Mouse (Mus musculus): ENCODE measurements around the gene Gm17402.

DNA sequence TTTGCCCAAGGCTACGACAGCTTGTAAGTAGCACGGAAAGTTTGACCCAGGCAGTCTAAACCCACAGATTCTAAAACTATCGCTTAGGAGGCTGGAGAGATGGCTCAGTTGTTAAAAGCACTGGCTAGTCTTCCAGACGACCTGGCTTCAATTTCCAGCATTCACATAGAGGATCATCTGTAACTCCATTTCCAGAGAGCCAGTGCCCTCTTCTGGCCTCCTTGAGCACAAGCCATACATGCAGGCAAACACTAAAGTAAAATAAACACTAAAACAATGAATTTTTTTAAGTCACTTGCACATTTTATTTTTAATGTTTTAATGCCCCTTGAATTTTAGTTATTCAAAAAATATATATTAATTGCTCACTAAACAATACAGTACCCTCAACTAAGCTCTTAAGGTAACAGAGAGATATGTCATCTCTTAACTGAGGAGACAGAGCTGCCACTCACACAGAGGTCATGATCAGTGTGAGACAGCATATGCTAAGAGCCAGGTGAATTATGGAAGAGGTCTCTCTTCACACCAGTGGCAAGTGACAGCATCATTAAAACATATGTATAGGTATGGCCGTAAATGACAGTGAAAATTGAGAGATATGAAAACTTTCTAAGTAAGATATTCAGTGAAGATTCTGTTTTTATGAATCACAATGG is 31.8 kb downstream of the Gm17402 start:
- TF ChIP-seq POLR2A (IDR thresholded peaks at IDR 0.05; ENCODE audit: insufficient read length, low read depth) = no peak
- TF ChIP-seq MYOD1 (IDR thresholded peaks at IDR 0.05; ENCODE audit: control insufficient read depth in 1 of 3, insufficient read length in 2 of 3, low read depth in 2 of 3) = no peak
- no peak for TF ChIP-seq MAX (IDR thresholded peaks at IDR 0.05; ENCODE audit: low read depth)
- TF ChIP-seq TCF3 (IDR thresholded peaks at IDR 0.05; ENCODE audit: insufficient read length, low read depth) = no peak
- TF ChIP-seq USF1 (IDR thresholded peaks at IDR 0.05; ENCODE audit: low read depth) = no peak
- no peak for TF ChIP-seq E2F4 (IDR thresholded peaks at IDR 0.05; ENCODE audit: insufficient read depth)
- TF ChIP-seq MYOG (IDR thresholded peaks at IDR 0.05; ENCODE audit: control insufficient read depth in 1 of 3, insufficient read depth in 1 of 3, insufficient read length in 2 of 3, low read depth in 2 of 3) = no peak
- TF ChIP-seq CEBPB (IDR thresholded peaks at IDR 0.05; ENCODE audit: insufficient read depth, poor library complexity, severe bottlenecking) = no peak
- TF ChIP-seq POLR2AphosphoS2 (IDR thresholded peaks at IDR 0.05; ENCODE audit: insufficient read length, low read depth) = no peak
- TF ChIP-seq TCF12 (IDR thresholded peaks at IDR 0.05; ENCODE audit: insufficient read depth, poor library complexity, severe bottlenecking) = no peak
